Mouse (Mus musculus) midbrain, embryonic 16.5 days (tissue): ENCODE measurements around the gene Hspa4l. TPM values are rescaled to one million over a fixed set of nuclear protein-coding genes. Genes with fewer than 3 reads are reported as not detected.
A peak's percentile ranks its signal among the peaks of the same experiment; 100 is the strongest.

Experiments used
- ATAC-seq: fragments of 200-750 bp; cut with Nextera tagmentation; 2 replicates; pipeline ENCODE4 v1.8.0; 2017; ENCODE audit warnings: moderate TSS enrichment
- H3K27ac ChIP-seq: fragments of 300-500 bp; sonication (generic); 2 replicates; pipeline ENCODE4 v1.5.1; 2014; ENCODE audit warnings: mild to moderate bottlenecking, low read length, mixed read lengths
- H3K27me3 ChIP-seq: fragments of 300-500 bp; sonication (generic); 2 replicates; pipeline ENCODE4 v1.6.1; 2014; ENCODE audit warnings: low read depth, low read length, mixed read lengths; ENCODE audit not compliant: control insufficient read depth, insufficient read depth
- H3K36me3 ChIP-seq: fragments of 300-500 bp; sonication (generic); 2 replicates; pipeline ENCODE4 v1.6.1; 2014; ENCODE audit warnings: mild to moderate bottlenecking, low read length, moderate library complexity, mixed read lengths; ENCODE audit not compliant: control insufficient read depth, insufficient read depth
- H3K4me1 ChIP-seq: fragments of 300-500 bp; sonication (generic); 2 replicates; pipeline ENCODE4 v1.6.1; 2014; ENCODE audit warnings: mild to moderate bottlenecking, low read length, mixed read lengths; ENCODE audit not compliant: control insufficient read depth, insufficient read depth
- H3K4me2 ChIP-seq: fragments of 300-500 bp; sonication (generic); 2 replicates; pipeline ENCODE4 v1.6.1; 2014; ENCODE audit warnings: mild to moderate bottlenecking, low read length, mixed read lengths
- H3K4me3 ChIP-seq: fragments of 300-500 bp; sonication (generic); 2 replicates; pipeline ENCODE4 v1.5.1; 2014; ENCODE audit warnings: low read depth, mild to moderate bottlenecking, low read length, moderate library complexity, mixed read lengths
- H3K9ac ChIP-seq: fragments of 300-500 bp; sonication (generic); 2 replicates; pipeline ENCODE4 v1.6.1; 2014; ENCODE audit warnings: low read depth, low read length, mixed read lengths
- H3K9me3 ChIP-seq: fragments of 300-500 bp; sonication (generic); replicated peaks from 2 replicates; pipeline ENCODE4 v1.6.1; 2014; ENCODE audit warnings: mild to moderate bottlenecking, low read length, mixed read lengths; ENCODE audit not compliant: control insufficient read depth, poor library complexity, severe bottlenecking
- WGBS: fragments of 180-500 bp; shearing (Covaris S2); extraction: QIAGEN DNeasy Blood & Tissue Kit; methylation state at CpG from one replicate; pipeline ENCODE4 v1.1.7; 2014; 5-methylcytosine and 5-hydroxymethylcytosine counted together
- polyA plus RNA-seq: library from polyadenylated mRNA; unstranded; fragments of >200 nt; fragmentation: Nextera tagmentation; extraction: Ambion mirVana; gene quantifications from 2 replicates; pipeline ENCODE4 v1.2.1, GENCODE M21; 2015

Gene Hspa4l
- polyA plus RNA-seq: 51.8 and 55.0 TPM in 2 replicates

DNA sequence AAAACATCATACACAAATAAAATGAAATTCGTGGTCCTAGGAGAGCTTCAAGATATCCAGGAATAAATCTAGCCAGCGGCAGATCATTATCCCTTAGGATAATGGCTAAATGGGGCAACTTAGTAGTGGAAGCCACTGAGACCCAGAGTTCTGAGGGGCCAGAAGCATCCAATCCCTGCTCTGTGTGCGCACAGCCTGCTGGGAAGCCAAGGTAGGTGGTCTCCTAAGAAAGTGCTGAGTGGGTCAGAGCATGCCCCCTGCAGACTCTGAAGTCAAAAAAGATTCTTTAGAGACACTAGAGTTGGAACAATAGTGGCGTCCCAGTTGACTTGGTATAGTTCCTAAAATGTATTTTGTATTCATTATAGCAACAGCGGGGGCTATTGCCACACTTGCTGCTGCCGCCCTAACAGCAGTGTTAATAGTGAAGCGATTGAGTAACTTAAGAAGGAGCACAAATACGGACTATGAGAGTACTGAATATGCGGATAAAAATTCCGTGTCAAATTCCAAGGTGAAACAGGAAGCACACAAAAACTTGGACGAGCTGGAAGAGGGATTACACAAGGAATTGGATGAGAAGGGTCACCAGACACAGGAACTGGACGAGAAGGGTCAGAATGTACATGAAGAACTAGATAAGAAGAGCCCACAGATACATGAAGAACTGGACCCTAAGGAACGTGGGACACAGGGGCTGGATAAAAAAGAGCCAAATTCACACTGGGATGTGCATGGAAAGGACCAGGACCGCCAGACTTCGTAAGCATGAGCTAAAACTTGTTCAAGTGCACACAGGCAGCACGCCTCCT lies at the start of gene Hspa4l:
TSS of gene Hspa4l (plus strand) at position 472 of the 812 bp plus-strand sequence.
- ATAC-seq: no peak
- H3K27ac ChIP-seq: peak within 1 kb of the TSS; percentile 88
- no peaks in the 10 kb centered on the region for H3K36me3 ChIP-seq
- H3K9me3 ChIP-seq: no peaks in the 10 kb centered on the region
- H3K9ac ChIP-seq: peak within 1 kb of the TSS; percentile 97
- 11% methylated on average over 16 of the region's 16 CpGs for WGBS
- peak within 1 kb of the TSS; percentile 97 for H3K4me3 ChIP-seq
- no peaks in the 10 kb centered on the region for H3K27me3 ChIP-seq
- H3K4me2 ChIP-seq: peak within 1 kb of the TSS; percentile 87
- H3K4me1 ChIP-seq: peaks cover 21% of the 10 kb centered on the region

DNA sequence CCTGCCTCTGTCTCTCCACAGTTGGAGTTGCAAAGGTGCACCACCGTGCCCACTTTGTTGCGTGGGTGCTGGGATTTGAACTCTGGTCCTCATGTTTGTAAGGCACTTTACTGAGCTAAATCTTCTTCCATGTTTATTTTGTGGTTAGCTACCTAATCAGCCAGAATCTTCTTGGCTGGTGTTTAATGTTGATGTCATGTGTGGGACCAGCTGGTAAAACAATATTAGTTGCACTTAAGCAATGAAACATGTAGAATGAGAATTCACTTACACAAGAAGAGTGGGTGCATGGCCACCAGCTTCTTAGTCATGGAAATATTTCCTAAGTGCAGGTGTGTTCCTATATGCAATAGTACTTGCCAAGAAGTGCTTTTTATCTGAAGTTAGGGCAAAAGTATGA lies 49.1 kb upstream of the Hspa4l start:
- no peaks in the 10 kb centered on the region for H3K27me3 ChIP-seq
- 98% methylated on average over 2 of the region's 2 CpGs for WGBS

DNA sequence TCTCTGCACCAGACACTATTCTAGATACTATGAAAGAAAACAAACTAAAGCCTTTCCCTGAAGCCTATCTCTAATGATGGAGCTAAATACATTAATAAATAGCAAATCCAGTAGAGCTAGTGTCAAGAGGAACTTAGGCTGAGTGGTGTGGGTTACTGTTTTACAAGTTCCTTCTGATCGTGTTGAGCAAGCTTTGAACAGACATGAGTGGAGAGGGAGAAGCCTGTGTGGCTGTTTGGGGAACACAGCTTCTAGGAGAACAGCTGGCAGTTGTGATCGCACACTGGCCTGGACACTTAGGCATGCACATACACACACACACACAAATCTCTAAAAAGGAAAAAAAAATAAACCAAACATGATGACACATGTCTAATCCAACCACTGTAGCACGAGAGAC lies 45.5 kb upstream of the Hspa4l start:
- Histone ChIP-seq H3K4me2 (no peak overlapping the region), H3K27me3 (no peaks in the 10 kb centered on the region), H3K9me3 (no peaks in the 10 kb centered on the region), H3K9ac (no peak overlapping the region), H3K36me3 (peaks cover 5% of the 10 kb centered on the region; the same call in 1 of the 2 replicates), H3K27ac (no peak overlapping the region), H3K4me1 (no peaks in the 10 kb centered on the region), H3K4me3 (no peak overlapping the region)
- no peak for ATAC-seq
- 91% methylated on average over 3 of the region's 3 CpGs for WGBS

More for the DNA sequence above, 49.1 kb upstream of the Hspa4l start:
- H3K27ac ChIP-seq: no peak overlapping the region
- no peaks in the 10 kb centered on the region for H3K9me3 ChIP-seq
- H3K36me3 ChIP-seq: 0 out of 2 replicates have a peak, but pooled peaks cover 3% of the 10 kb centered on the region
- H3K9ac ChIP-seq: no peak overlapping the region
- H3K4me2 ChIP-seq: no peak overlapping the region
- no peak for ATAC-seq
- no peaks in the 10 kb centered on the region for H3K4me1 ChIP-seq
- H3K4me3 ChIP-seq: no peak overlapping the region

DNA sequence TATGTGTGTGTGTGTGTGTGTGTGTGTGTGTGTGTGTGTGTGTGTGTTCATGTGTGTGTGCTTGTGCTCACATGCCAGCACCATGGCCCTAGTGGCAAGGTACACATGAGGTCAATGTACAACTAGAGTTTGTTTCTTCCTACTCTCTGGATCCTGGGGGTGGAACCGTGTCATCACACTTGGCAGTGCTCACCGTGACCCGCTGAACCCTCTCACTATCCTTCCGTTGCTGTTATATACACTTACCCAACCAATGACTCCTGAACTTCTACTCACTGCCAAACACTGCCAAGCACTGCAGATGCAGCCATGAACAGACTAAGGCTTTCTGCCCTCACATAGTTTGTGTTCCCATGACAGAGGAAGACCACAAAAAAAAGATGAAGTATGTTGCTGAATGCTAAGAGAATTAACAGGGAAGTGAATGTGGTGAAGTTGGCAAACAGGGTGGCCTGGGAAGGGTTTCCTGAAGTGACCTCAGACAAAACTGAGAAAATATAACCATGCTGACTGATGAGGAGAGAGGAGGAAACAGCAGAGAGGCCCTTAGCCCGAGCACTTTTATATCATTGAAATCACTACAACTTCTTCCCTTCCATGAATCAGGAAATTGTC lies 39.4 kb upstream of the Hspa4l start:
- no peak overlapping the region for H3K4me3 ChIP-seq
- no peak for ATAC-seq
- no peaks in the 10 kb centered on the region for H3K27me3 ChIP-seq
- no peaks in the 10 kb centered on the region for H3K9me3 ChIP-seq
- H3K4me2 ChIP-seq: no peak overlapping the region
- WGBS: 90% methylated on average over 5 of the region's 5 CpGs
- H3K4me1 ChIP-seq: no peaks in the 10 kb centered on the region
- H3K9ac ChIP-seq: no peak overlapping the region
- peaks cover 2% of the 10 kb centered on the region; the same call in 1 of the 2 replicates for H3K36me3 ChIP-seq
- no peak overlapping the region for H3K27ac ChIP-seq

DNA sequence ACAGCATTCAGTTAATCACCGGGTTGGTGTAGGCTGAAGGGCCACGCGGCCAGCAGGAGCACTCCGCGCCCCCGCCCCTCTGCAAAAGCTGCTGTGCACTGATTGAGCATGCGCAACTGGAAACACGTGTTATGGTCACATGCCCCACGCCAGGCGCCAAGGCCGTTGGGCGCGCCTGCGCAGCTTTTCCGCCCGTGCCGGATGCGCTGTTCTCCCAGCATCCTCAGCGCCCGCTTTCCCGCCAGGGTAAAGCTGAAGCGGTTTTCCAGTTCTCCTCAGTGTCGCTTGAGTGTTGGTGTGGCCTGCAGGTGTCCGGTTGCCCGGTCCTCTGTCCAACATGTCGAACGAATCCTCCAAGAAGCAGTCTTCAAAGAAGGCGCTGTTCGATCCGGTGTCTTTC lies 35.6 kb upstream of the Hspa4l start, which contains the start of gene Slc25a31:
TSS of gene Slc25a31 (plus strand) at position 201 of the 400 bp plus-strand sequence.
- Histone ChIP-seq H3K27me3 (no peaks in the 10 kb centered on the region), H3K9ac (no peak within 1 kb of the TSS), H3K36me3 (no peaks in the 10 kb centered on the region), H3K4me1 (no peaks in the 10 kb centered on the region), H3K27ac (no peak within 1 kb of the TSS), H3K9me3 (no peaks in the 10 kb centered on the region), H3K4me2 (no peak within 1 kb of the TSS), H3K4me3 (no peak within 1 kb of the TSS)
- no peak for ATAC-seq
- WGBS: 94% methylated on average over 30 of the region's 30 CpGs

DNA sequence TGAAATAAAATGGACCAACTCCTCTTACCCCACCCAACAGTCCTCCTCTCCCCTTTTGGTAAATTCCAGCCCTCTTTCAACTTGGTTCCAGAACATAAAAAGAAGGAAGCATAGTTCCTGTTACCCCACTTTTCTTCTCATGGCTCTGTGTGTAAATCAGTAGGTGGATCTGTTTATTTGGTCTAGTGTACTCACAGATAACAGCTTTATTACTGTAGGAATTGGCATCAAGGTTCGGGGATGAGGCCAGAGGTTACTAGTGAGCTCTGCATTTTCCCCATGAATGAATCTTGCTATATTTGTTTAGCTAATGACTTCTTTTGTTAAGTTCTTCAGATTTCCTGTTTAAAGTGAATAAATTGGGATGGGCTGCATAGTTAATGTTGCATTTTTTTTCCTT lies 28.2 kb upstream of the Hspa4l start:
- Histone ChIP-seq H3K4me1 (no peaks in the 10 kb centered on the region), H3K9me3 (no peaks in the 10 kb centered on the region), H3K36me3 (no peaks in the 10 kb centered on the region), H3K27me3 (no peaks in the 10 kb centered on the region), H3K27ac (no peak overlapping the region), H3K4me2 (no peak overlapping the region), H3K4me3 (no peak overlapping the region), H3K9ac (no peak overlapping the region)
- 62% methylated on average over 1 of the region's 1 CpGs for WGBS
- no peak for ATAC-seq

DNA sequence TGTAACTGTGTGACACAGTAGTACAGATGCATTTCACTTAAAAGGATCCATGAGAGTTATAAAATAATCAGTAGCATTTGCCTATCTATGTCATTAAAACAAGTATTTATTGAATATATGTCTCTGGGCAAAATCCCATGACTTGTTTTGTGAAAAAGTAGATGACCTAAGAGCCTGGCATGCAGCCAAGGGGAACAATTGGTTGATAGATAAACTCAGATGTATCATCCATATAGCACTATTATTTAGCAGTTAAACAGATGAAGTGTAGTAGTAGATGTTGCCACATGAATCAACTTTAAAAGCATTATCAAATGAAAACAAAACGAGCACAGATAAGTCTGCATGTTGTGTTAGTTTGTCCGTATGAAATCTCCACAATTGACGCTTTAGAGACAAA lies 25.3 kb upstream of the Hspa4l start:
- Histone ChIP-seq H3K4me3 (no peak overlapping the region), H3K9me3 (no peaks in the 10 kb centered on the region), H3K36me3 (no peaks in the 10 kb centered on the region), H3K4me1 (no peaks in the 10 kb centered on the region), H3K4me2 (no peak overlapping the region), H3K9ac (no peak overlapping the region), H3K27ac (no peak overlapping the region), H3K27me3 (no peaks in the 10 kb centered on the region)
- ATAC-seq: no peak
- WGBS: 91% methylated on average over 3 of the region's 3 CpGs

DNA sequence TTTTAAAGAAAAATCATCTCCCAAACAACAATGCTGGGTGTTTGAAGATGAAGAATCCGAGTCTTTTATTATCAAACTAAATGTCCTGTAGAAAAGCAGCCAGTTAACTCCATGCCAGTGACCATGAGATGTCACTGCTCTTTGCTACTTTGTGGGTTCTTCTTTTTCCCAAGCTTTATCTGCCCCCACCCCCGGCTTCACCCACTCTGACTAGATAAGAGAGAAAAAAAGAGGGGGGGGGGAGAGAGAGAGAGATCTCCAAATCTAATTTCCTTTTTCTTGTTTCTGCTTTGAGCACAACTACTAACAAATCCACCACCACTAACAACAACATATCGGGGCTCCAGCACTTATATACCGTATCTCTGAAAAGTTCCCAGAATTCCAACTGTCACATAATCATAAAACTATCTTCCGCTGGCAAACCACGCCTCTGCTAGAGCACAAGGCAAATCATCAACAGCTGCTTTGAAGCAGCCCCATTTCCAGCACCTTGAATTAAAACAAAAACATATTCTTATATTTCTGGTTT lies 5.8 kb upstream of the Hspa4l start:
- Histone ChIP-seq H3K9ac (no peak overlapping the region), H3K4me2 (no peak overlapping the region), H3K4me1 (no peaks in the 10 kb centered on the region), H3K9me3 (no peaks in the 10 kb centered on the region), H3K36me3 (no peaks in the 10 kb centered on the region), H3K27ac (no peak overlapping the region), H3K4me3 (no peak overlapping the region), H3K27me3 (no peaks in the 10 kb centered on the region)
- ATAC-seq: no peak
- 89% methylated on average over 6 of the region's 6 CpGs for WGBS
